Mouse (Mus musculus): ENCODE results near the gene Stxbp6. TPM values are rescaled to one million over a fixed set of nuclear protein-coding genes. Genes with fewer than 3 reads are reported as not detected.

The Stxbp6 gene
- total and polyA plus RNA-seq, 3 experiments = not detected

GRCm38 (mm10) chr12:45080036-45080752 is 5.7 kb upstream of the Stxbp6 start:
- dilution Hi-C loops (cut with MboI; ENCODE audit: extremely low pct_ligation_motif_present, extremely low pct_unique_long_range_greater_than_20kb, low sequenced_read_pairs) = no loop called here
- Histone ChIP-seq H3K79me2 (replicated peaks; ENCODE audit: control insufficient read depth, extremely low read depth, insufficient read depth, poor library complexity, severe bottlenecking) (no peaks in the 10 kb centered on the region), H3K9ac (ENCODE audit: insufficient read depth, low read depth) (no peak overlapping the region), H3K4me3 (replicated peaks in 1 of 3; ENCODE audit: low read depth in 2 of 3, low read length in 2 of 3, poor library complexity in 1 of 3) (no peak overlapping the region), H3K4me1 (ENCODE audit: control insufficient read depth in 1 of 2, insufficient read depth in 2 of 2) (no peaks in the 10 kb centered on the region), H3K9me3 (replicated peaks; ENCODE audit: low read length) (peaks cover 42% of the 10 kb centered on the region), H3K27ac (ENCODE audit: insufficient read depth, low read depth) (no peak overlapping the region), H3K4me2 (ENCODE audit: insufficient read depth, low read depth, poor library complexity, severe bottlenecking) (no peak overlapping the region), H3K36me3 (replicated peaks in 1 of 2; ENCODE audit: control insufficient read depth in 1 of 2, insufficient read depth in 1 of 2, low read length in 1 of 2) (no peaks in the 10 kb centered on the region), H3K27me3 (replicated peaks) (no peaks in the 10 kb centered on the region)
- in situ Hi-C loops (cut with MboI; ENCODE audit: low pct_ligation_motif_present, low pct_unique_long_range_greater_than_20kb, low sequenced_read_pairs) = no loop called here
- DNase-seq (ENCODE audit: extremely low read depth) = no peak
- no peak for TF ChIP-seq E2F4 (IDR thresholded peaks at IDR 0.05; ENCODE audit: insufficient replicate concordance, low read depth, low read length)
- TF ChIP-seq JUN (IDR thresholded peaks at IDR 0.05; ENCODE audit: insufficient read depth, low read depth, low read length) = no peak
- no peak for TF ChIP-seq USF1 (IDR thresholded peaks at IDR 0.05; ENCODE audit: low read depth, low read length)
- TF ChIP-seq ZKSCAN1 (IDR thresholded peaks at IDR 0.05; ENCODE audit: borderline replicate concordance, low read depth, low read length) = no peak
- TF ChIP-seq USF2 (conservative IDR thresholded peaks at IDR 0.05; ENCODE audit: low read depth, low read length) = no peak
- TF ChIP-seq ELF1 (IDR thresholded peaks at IDR 0.05; ENCODE audit: low read depth, low read length) = no peak
- no peak for TF ChIP-seq GABPA (IDR thresholded peaks at IDR 0.05; ENCODE audit: insufficient replicate concordance, low read depth, low read length)
- TF ChIP-seq NRF1 (IDR thresholded peaks at IDR 0.05; ENCODE audit: low read depth, low read length) = no peak
- no peak for TF ChIP-seq UBTF (IDR thresholded peaks at IDR 0.05; ENCODE audit: low read depth, low read length)
- no peak for TF ChIP-seq CHD2 (IDR thresholded peaks at IDR 0.05; ENCODE audit: low read length)
- TF ChIP-seq ETS1 (conservative IDR thresholded peaks at IDR 0.05; ENCODE audit: low read depth, low read length) = no peak
- no peak for TF ChIP-seq RCOR1 (conservative IDR thresholded peaks at IDR 0.05; ENCODE audit: low read depth, low read length)
- no peak for TF ChIP-seq SMC3 (IDR thresholded peaks at IDR 0.05; ENCODE audit: low read depth, low read length)
- no peak for TF ChIP-seq HCFC1 (IDR thresholded peaks at IDR 0.05; ENCODE audit: low read depth, low read length)
- TF ChIP-seq PAX5 (IDR thresholded peaks at IDR 0.05; ENCODE audit: low read length) = no peak

GRCm38 (mm10) chr12:45075631-45076030 is 1.1 kb upstream of the Stxbp6 start:
- no peaks in the 10 kb centered on the region for H3K4me1 ChIP-seq (ENCODE audit: control insufficient read depth in 1 of 2, insufficient read depth in 2 of 2)
- in situ Hi-C loops (cut with MboI; ENCODE audit: low pct_ligation_motif_present, low pct_unique_long_range_greater_than_20kb, low sequenced_read_pairs) (no loop called here), dilution Hi-C loops (cut with MboI; ENCODE audit: extremely low pct_ligation_motif_present, extremely low pct_unique_long_range_greater_than_20kb, low sequenced_read_pairs) (no loop called here)
- H3K79me2 ChIP-seq (replicated peaks; ENCODE audit: control insufficient read depth, extremely low read depth, insufficient read depth, poor library complexity, severe bottlenecking) = no peaks in the 10 kb centered on the region
- no peak overlapping the region for H3K4me2 ChIP-seq (ENCODE audit: insufficient read depth, low read depth, poor library complexity, severe bottlenecking)
- DNase-seq (ENCODE audit: extremely low read depth) = no peak
- H3K9ac ChIP-seq (ENCODE audit: insufficient read depth, low read depth) = no peak overlapping the region
- no peaks in the 10 kb centered on the region for H3K36me3 ChIP-seq (replicated peaks in 1 of 2; ENCODE audit: control insufficient read depth in 1 of 2, insufficient read depth in 1 of 2, low read length in 1 of 2)
- peaks cover 60% of the 10 kb centered on the region for H3K9me3 ChIP-seq (replicated peaks; ENCODE audit: low read length)
- H3K27ac ChIP-seq (ENCODE audit: insufficient read depth, low read depth) = no peak overlapping the region
- no peaks in the 10 kb centered on the region for H3K27me3 ChIP-seq (replicated peaks)
- TF ChIP-seq CHD2 (IDR thresholded peaks at IDR 0.05; ENCODE audit: low read length) (no peak), NELFE (IDR thresholded peaks at IDR 0.05; ENCODE audit: low read depth, low read length) (no peak), ZKSCAN1 (IDR thresholded peaks at IDR 0.05; ENCODE audit: borderline replicate concordance, low read depth, low read length) (no peak), CHD1 (IDR thresholded peaks at IDR 0.05; ENCODE audit: low read depth, low read length) (no peak), SMC3 (IDR thresholded peaks at IDR 0.05; ENCODE audit: low read depth, low read length) (no peak), ETS1 (conservative IDR thresholded peaks at IDR 0.05; ENCODE audit: low read depth, low read length) (no peak), EP300 (IDR thresholded peaks at IDR 0.05; ENCODE audit: low read length) (no peak), JUND (conservative IDR thresholded peaks at IDR 0.05; ENCODE audit: low read depth, low read length) (no peak), MXI1 (IDR thresholded peaks at IDR 0.05; ENCODE audit: low read depth, low read length) (no peak), E2F4 (IDR thresholded peaks at IDR 0.05; ENCODE audit: insufficient replicate concordance, low read depth, low read length) (no peak), HCFC1 (IDR thresholded peaks at IDR 0.05; ENCODE audit: low read depth, low read length) (no peak), POLR2A (IDR thresholded peaks at IDR 0.05; ENCODE audit: low read depth, low read length) (no peak), MAFK (IDR thresholded peaks at IDR 0.05; ENCODE audit: insufficient replicate concordance, low read length) (no peak), BHLHE40 (IDR thresholded peaks at IDR 0.05; ENCODE audit: low read depth, low read length) (no peak)
- H3K4me3 ChIP-seq (replicated peaks in 1 of 3; ENCODE audit: low read depth in 2 of 3, low read length in 2 of 3, poor library complexity in 1 of 3) = no peak overlapping the region

Data from CH12.LX (cell line).